Mouse (Mus musculus): ENCODE data around the gene Cdc42ep2. TPM values are rescaled to one million over a fixed set of nuclear protein-coding genes. Genes with fewer than 3 reads are reported as not detected.

Gene Cdc42ep2
- polyA plus RNA-seq, 1 experiment from 2014 or later: 10.5 TPM

DNA sequence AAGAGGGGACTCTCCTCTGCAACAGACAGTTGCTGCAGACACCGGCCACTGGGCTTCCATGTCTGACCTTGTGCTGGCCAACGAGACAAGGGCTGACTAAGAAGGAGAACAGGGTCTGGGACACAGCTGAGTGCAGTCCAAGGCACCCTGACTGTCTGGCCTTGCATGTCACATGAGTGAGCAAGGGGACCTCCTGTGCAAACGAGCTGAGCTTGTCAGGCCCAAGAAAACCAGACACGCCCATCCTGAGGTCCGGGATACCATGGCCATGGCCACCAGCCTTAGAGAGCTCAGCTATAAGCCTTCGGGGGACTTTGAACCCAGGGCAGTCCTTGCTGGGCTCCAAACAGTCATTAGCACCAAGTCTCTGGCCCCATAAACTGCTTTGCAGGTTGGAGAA, 56.5 kb downstream of the Cdc42ep2 start:
- no peak overlapping the region for H3K4me3 ChIP-seq (ENCODE audit: low read length)
- ATAC-seq (ENCODE audit: low FRiP score, low TSS enrichment): no peak
- 85% methylated on average over 6 of the region's 6 CpGs for WGBS
- H3K36me3 ChIP-seq (ENCODE audit: control insufficient read depth, insufficient read depth, low read length): peaks cover 57% of the 10 kb centered on the region
- no peak overlapping the region for H3K27ac ChIP-seq (ENCODE audit: low read depth, low read length)
- no peak overlapping the region for H3K4me2 ChIP-seq (replicated peaks; ENCODE audit: low read depth, low read length)
- H3K9me3 ChIP-seq (ENCODE audit: control insufficient read depth, low read length): no peaks in the 10 kb centered on the region
- H3K4me1 ChIP-seq (ENCODE audit: control insufficient read depth, insufficient read depth, low read length): peaks cover 19% of the 10 kb centered on the region
- H3K27me3 ChIP-seq (ENCODE audit: control insufficient read depth, insufficient read depth, low read length): no peaks in the 10 kb centered on the region
- H3K9ac ChIP-seq (ENCODE audit: low read depth, low read length): no peak overlapping the region

Other genes starting within 250 kb of the Cdc42ep2 start
- 26.8 and 33.6 TPM in 2 replicates for gene Map3k11, start 236.1 kb downstream of the Cdc42ep2 start, polyA plus RNA-seq (2014; fragmentation: Nextera tagmentation; extraction: Ambion mirVana)
- gene Pcnx3, start 235.9 kb downstream of the Cdc42ep2 start, polyA plus RNA-seq (2014; fragmentation: Nextera tagmentation; extraction: Ambion mirVana): 31.2 and 35.4 TPM in 2 replicates
- gene Kcnk7, start 220.4 kb downstream of the Cdc42ep2 start, polyA plus RNA-seq (2014; fragmentation: Nextera tagmentation; extraction: Ambion mirVana): 0.39 and 0.42 TPM in 2 replicates
- gene Ehbp1l1, start 198.5 kb downstream of the Cdc42ep2 start, polyA plus RNA-seq (2014; fragmentation: Nextera tagmentation; extraction: Ambion mirVana): 8.8 and 11.5 TPM in 2 replicates
- gene Fam89b, start 195.2 kb downstream of the Cdc42ep2 start, polyA plus RNA-seq (2014; fragmentation: Nextera tagmentation; extraction: Ambion mirVana): 92.8 and 114 TPM in 2 replicates
- 14.9 and 27.1 TPM in 2 replicates for gene Ltbp3, start 183.9 kb downstream of the Cdc42ep2 start, polyA plus RNA-seq (2014; fragmentation: Nextera tagmentation; extraction: Ambion mirVana)
- 54.7 and 73.5 TPM in 2 replicates for gene Scyl1, start 153.4 kb downstream of the Cdc42ep2 start, polyA plus RNA-seq (2014; fragmentation: Nextera tagmentation; extraction: Ambion mirVana)
- gene Frmd8, start 49.5 kb downstream of the Cdc42ep2 start, polyA plus RNA-seq (2014; fragmentation: Nextera tagmentation; extraction: Ambion mirVana): 17.4 and 26.5 TPM in 2 replicates
- gene Slc25a45, start 47.0 kb downstream of the Cdc42ep2 start, polyA plus RNA-seq (2014; fragmentation: Nextera tagmentation; extraction: Ambion mirVana): 3.3 and 3.5 TPM in 2 replicates
- gene Tigd3, start 30.7 kb downstream of the Cdc42ep2 start, polyA plus RNA-seq (2014; fragmentation: Nextera tagmentation; extraction: Ambion mirVana): 2.9 and 4.0 TPM in 2 replicates
- gene Dpf2, start 11.8 kb downstream of the Cdc42ep2 start, polyA plus RNA-seq (2014; fragmentation: Nextera tagmentation; extraction: Ambion mirVana): 132 and 167 TPM in 2 replicates
- 74.2 and 95.3 TPM in 2 replicates for gene Pola2, start 39.4 kb upstream of the Cdc42ep2 start, polyA plus RNA-seq (2014; fragmentation: Nextera tagmentation; extraction: Ambion mirVana)
- gene Slc22a20, start 61.3 kb upstream of the Cdc42ep2 start, polyA plus RNA-seq (2014; fragmentation: Nextera tagmentation; extraction: Ambion mirVana): not detected in 2 replicates
- gene Capn1, start 91.1 kb upstream of the Cdc42ep2 start, polyA plus RNA-seq (2014; fragmentation: Nextera tagmentation; extraction: Ambion mirVana): 6.3 and 8.6 TPM in 2 replicates
- 23.5 and 32.8 TPM in 2 replicates for gene Syvn1, start 121.8 kb upstream of the Cdc42ep2 start, polyA plus RNA-seq (2014; fragmentation: Nextera tagmentation; extraction: Ambion mirVana)
- 77.3 and 89.5 TPM in 2 replicates for gene Mrpl49, start 133.0 kb upstream of the Cdc42ep2 start, polyA plus RNA-seq (2014; fragmentation: Nextera tagmentation; extraction: Ambion mirVana)
- gene Fau, start 133.0 kb upstream of the Cdc42ep2 start, polyA plus RNA-seq (2014; fragmentation: Nextera tagmentation; extraction: Ambion mirVana): 839 and 1,033 TPM in 2 replicates
- 38.6 and 44.4 TPM in 2 replicates for gene Znhit2, start 136.4 kb upstream of the Cdc42ep2 start, polyA plus RNA-seq (2014; fragmentation: Nextera tagmentation; extraction: Ambion mirVana)
- 22.1 and 24.6 TPM in 2 replicates for gene Tm7sf2, start 143.6 kb upstream of the Cdc42ep2 start, polyA plus RNA-seq (2014; fragmentation: Nextera tagmentation; extraction: Ambion mirVana)
- gene Vps51, start 152.4 kb upstream of the Cdc42ep2 start, polyA plus RNA-seq (2014; fragmentation: Nextera tagmentation; extraction: Ambion mirVana): 60.8 and 75.0 TPM in 2 replicates
- gene Tmem262, start 155.2 kb upstream of the Cdc42ep2 start, polyA plus RNA-seq (2014; fragmentation: Nextera tagmentation; extraction: Ambion mirVana): not detected in 2 replicates
- 1.1 and 1.5 TPM in 2 replicates for gene Gm28374, start 157.4 kb upstream of the Cdc42ep2 start, polyA plus RNA-seq (2014; fragmentation: Nextera tagmentation; extraction: Ambion mirVana)
- 81.0 and 82.3 TPM in 2 replicates for gene Zfpl1, start 160.1 kb upstream of the Cdc42ep2 start, polyA plus RNA-seq (2014; fragmentation: Nextera tagmentation; extraction: Ambion mirVana)
- 43.1 and 53.5 TPM in 2 replicates for gene Cdca5, start 160.2 kb upstream of the Cdc42ep2 start, polyA plus RNA-seq (2014; fragmentation: Nextera tagmentation; extraction: Ambion mirVana)
- gene AC131692.1, start 169.6 kb upstream of the Cdc42ep2 start, polyA plus RNA-seq (2014; fragmentation: Nextera tagmentation; extraction: Ambion mirVana): 0.47 and 1.7 TPM in 2 replicates
- 0.44 and 0.60 TPM in 2 replicates for gene Naaladl1, start 181.0 kb upstream of the Cdc42ep2 start, polyA plus RNA-seq (2014; fragmentation: Nextera tagmentation; extraction: Ambion mirVana)
- gene Sac3d1, start 193.8 kb upstream of the Cdc42ep2 start, polyA plus RNA-seq (2014; fragmentation: Nextera tagmentation; extraction: Ambion mirVana): 56.1 and 64.4 TPM in 2 replicates
- gene Snx15, start 203.5 kb upstream of the Cdc42ep2 start, polyA plus RNA-seq (2014; fragmentation: Nextera tagmentation; extraction: Ambion mirVana): 29.6 and 37.0 TPM in 2 replicates
- 0.15 TPM in 1 of 2 replicates, not detected in the other for gene Batf2, start 216.2 kb upstream of the Cdc42ep2 start, polyA plus RNA-seq (2014; fragmentation: Nextera tagmentation; extraction: Ambion mirVana)
- gene Arl2, start 216.7 kb upstream of the Cdc42ep2 start, polyA plus RNA-seq (2014; fragmentation: Nextera tagmentation; extraction: Ambion mirVana): 82.6 and 98.8 TPM in 2 replicates